Mouse (Mus musculus) embryonic facial prominence, embryonic 13.5 days (tissue): Measurements from ENCODE around the gene Gsg1. TPM values are rescaled to one million over a fixed set of nuclear protein-coding genes. Genes with fewer than 3 reads are reported as not detected.

Source experiments
- ATAC-seq: fragments of 200-750 bp; cut with Nextera tagmentation; 2 replicates; pipeline ENCODE4 v1.8.0; 2017; ENCODE audit warnings: low read depth; ENCODE audit not compliant: insufficient number of reproducible peaks, insufficient read depth, low FRiP score, low TSS enrichment
- H3K27ac ChIP-seq: fragments of 300-500 bp; sonication (generic); 2 replicates; pipeline ENCODE4 v1.5.1; 2015; ENCODE audit warnings: moderate library complexity, mild to moderate bottlenecking, inconsistent platforms
- H3K27me3 ChIP-seq: fragments of 300-500 bp; sonication (generic); 2 replicates; pipeline ENCODE4 v1.6.1; 2015; ENCODE audit warnings: mild to moderate bottlenecking, inconsistent platforms
- H3K36me3 ChIP-seq: fragments of 300-500 bp; sonication (generic); 2 replicates; pipeline ENCODE4 v1.6.1; 2015; ENCODE audit warnings: mild to moderate bottlenecking, inconsistent platforms
- H3K4me1 ChIP-seq: fragments of 300-500 bp; sonication (generic); 2 replicates; pipeline ENCODE4 v1.6.1; 2015; ENCODE audit warnings: inconsistent platforms
- H3K4me2 ChIP-seq: fragments of 300-500 bp; sonication (generic); 2 replicates; pipeline ENCODE4 v1.6.1; 2015; ENCODE audit warnings: moderate library complexity, mild to moderate bottlenecking, inconsistent platforms
- H3K4me3 ChIP-seq: fragments of 300-500 bp; sonication (generic); 2 replicates; pipeline ENCODE4 v1.5.1; 2015; ENCODE audit warnings: mild to moderate bottlenecking, inconsistent platforms
- H3K9ac ChIP-seq: fragments of 300-500 bp; sonication (generic); 2 replicates; pipeline ENCODE4 v1.6.1; 2015; ENCODE audit warnings: mild to moderate bottlenecking, inconsistent platforms
- H3K9me3 ChIP-seq: fragments of 300-500 bp; sonication (generic); 2 replicates; pipeline ENCODE4 v1.6.1; 2016; ENCODE audit warnings: inconsistent platforms
- WGBS: fragments of 180-500 bp; shearing (Covaris S2); methylation state at CpG from one replicate; pipeline ENCODE4 v1.1.7; 2015; ENCODE audit warnings: mixed read lengths; 5-methylcytosine and 5-hydroxymethylcytosine counted together
- polyA plus RNA-seq: library from polyadenylated mRNA; unstranded; fragments of >200 nt; fragmentation: Nextera tagmentation; extraction: Ambion mirVana; gene quantifications from 2 replicates; pipeline ENCODE4 v1.2.1, GENCODE M21; 2015

Gsg1 gene
- polyA plus RNA-seq, 1 experiment from 2014 or later = 0.65 TPM

DNA sequence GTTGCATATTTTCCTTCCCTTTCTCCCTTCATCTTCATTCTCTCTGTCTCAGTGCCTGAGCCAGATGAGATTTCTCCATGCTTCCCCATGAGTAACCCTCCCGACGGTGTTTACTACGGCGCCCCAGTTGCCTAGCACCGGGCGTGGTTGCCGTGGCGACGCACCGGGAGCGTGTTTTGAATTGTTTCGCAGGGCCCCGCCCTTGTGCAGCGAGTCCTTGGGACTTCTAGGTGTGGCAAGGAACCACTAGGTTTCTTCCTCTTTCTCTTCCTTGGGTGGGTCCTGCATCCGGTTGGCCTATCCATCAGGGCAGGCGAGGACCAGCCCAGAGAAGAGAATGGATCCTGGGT is 1.4 kb downstream of the Gsg1 start:
- Histone ChIP-seq H3K27me3 (no peaks in the 10 kb centered on the region), H3K4me2 (peak overlapping the region; percentile 55), H3K4me1 (peaks cover 28% of the 10 kb centered on the region), H3K27ac (peak overlapping the region; percentile 75), H3K9ac (peak overlapping the region; percentile 46; the same call in 1 of the 2 replicates), H3K4me3 (peak overlapping the region; percentile 27), H3K36me3 (no peaks in the 10 kb centered on the region), H3K9me3 (no peaks in the 10 kb centered on the region)
- WGBS = 4% methylated on average over 16 of the region's 16 CpGs
- peak; percentile 83 for ATAC-seq

- peak overlapping the region; percentile 27 for H3K4me3 ChIP-seq
- no peaks in the 10 kb centered on the region for H3K27me3 ChIP-seq
- H3K9ac ChIP-seq = peak overlapping the region; percentile 46; the same call in 1 of the 2 replicates
- H3K4me1 ChIP-seq = peaks cover 28% of the 10 kb centered on the region
- H3K9me3 ChIP-seq = no peaks in the 10 kb centered on the region
- H3K27ac ChIP-seq = peak overlapping the region; percentile 75
- ATAC-seq = peak; percentile 12; the same call in 1 of the 2 replicates
- no peaks in the 10 kb centered on the region for H3K36me3 ChIP-seq
- peak overlapping the region; percentile 55 for H3K4me2 ChIP-seq
- WGBS = 44% methylated on average over 24 of the region's 24 CpGs
Measured at GRCm38 (mm10) chr6:135251849-135252727, 2.1 kb downstream of the Gsg1 start.

DNA sequence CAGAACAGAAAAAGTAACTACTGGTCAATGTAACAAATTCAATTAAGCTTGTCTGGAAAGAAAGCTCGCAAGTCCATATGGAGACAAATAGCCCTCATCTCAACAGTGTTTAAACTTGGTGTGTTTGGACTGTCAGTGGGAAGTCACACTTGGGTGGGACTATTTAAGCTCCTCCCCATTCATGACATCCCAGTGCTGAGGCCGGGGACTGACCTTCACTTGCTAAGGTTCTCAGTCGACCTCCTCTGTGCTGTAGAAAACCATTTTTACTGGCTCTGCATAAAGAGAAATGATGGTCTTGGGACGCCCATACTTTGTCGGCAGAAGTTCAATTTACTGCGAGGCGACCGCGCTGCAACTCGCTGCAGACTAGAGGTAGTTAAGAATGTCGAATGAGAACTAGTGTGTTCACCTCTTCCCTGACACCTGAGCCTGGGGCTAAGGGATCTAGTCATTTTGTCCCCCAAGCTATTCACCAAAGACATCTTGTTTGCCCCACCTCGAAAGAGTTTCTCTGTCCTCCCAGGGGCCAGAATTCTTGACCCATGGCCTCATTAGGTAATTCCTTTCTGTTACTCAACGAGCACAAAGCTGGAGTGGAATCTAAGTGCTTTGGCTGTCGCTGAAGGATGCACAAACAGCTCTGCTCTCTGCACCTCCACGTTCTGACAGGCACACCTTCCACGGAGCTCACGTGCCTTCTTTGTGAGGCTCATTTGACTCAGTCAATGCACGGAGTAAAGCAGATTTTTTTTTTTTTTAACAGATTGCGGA is 3.0 kb downstream of the Gsg1 start:
- no peaks in the 10 kb centered on the region for H3K27me3 ChIP-seq
- WGBS = 60% methylated on average over 19 of the region's 19 CpGs
- H3K36me3 ChIP-seq = no peaks in the 10 kb centered on the region
- no peak overlapping the region for H3K4me3 ChIP-seq
- H3K27ac ChIP-seq = peak overlapping the region; percentile 75; the same call in 1 of the 2 replicates
- ATAC-seq = no peak
- no peak overlapping the region for H3K4me2 ChIP-seq
- H3K9ac ChIP-seq = no peak overlapping the region
- no peaks in the 10 kb centered on the region for H3K9me3 ChIP-seq
- peaks cover 28% of the 10 kb centered on the region for H3K4me1 ChIP-seq

DNA sequence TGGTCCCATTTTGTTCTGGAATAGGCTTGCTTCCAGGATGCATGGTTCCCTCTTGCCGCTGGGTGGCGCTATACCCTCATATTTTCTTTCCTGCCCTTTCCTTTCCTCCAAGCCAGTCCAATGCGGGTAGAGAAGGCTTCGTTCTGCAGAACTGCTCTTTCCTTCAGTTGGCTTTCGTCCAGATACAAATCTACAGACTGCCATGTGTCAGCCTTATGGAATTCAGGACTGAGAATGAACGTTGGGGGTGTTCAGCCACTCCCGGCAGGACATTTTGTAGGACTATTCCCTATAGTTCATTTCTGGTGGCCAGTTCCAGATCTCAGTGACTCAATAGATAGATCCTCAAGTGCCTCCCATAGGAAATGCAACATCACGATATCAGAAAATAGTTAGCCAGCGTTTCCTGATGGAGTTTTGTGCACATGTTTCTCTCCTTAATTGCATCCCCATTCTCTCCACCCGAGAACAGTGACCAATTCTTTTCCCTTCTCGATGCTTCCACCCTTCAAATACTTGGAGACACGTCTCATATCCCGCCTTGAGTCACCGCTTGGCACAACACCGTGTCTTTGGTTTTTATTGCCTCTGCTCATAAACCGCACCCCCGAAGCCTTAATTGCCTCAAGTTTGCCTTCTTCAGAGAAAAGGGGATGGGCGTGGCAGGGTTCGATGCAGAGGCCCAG is 4.2 kb downstream of the Gsg1 start:
- Histone ChIP-seq H3K9me3 (no peaks in the 10 kb centered on the region), H3K9ac (no peak overlapping the region), H3K36me3 (no peaks in the 10 kb centered on the region), H3K27me3 (no peaks in the 10 kb centered on the region), H3K27ac (peak overlapping the region; percentile 69), H3K4me3 (no peak overlapping the region), H3K4me2 (peak overlapping the region; percentile 33; the same call in 1 of the 2 replicates), H3K4me1 (peaks cover 28% of the 10 kb centered on the region)
- 35% methylated on average over 19 of the region's 19 CpGs for WGBS
- ATAC-seq = peak; percentile 46; the same call in 1 of the 2 replicates

- H3K4me3 ChIP-seq = no peak overlapping the region
- H3K4me2 ChIP-seq = no peak overlapping the region
- no peaks in the 10 kb centered on the region for H3K9me3 ChIP-seq
- no peak overlapping the region for H3K27ac ChIP-seq
- no peaks in the 10 kb centered on the region for H3K36me3 ChIP-seq
- ATAC-seq = no peak
- peaks cover 24% of the 10 kb centered on the region for H3K4me1 ChIP-seq
- WGBS = 46% methylated on average over 6 of the region's 6 CpGs
- H3K9ac ChIP-seq = no peak overlapping the region
- no peaks in the 10 kb centered on the region for H3K27me3 ChIP-seq
Measured at GRCm38 (mm10) chr6:135247861-135248260, 6.3 kb downstream of the Gsg1 start.

GRCm38 (mm10) chr6:135245586-135245985 is 8.6 kb downstream of the Gsg1 start:
- no peaks in the 10 kb centered on the region for H3K27me3 ChIP-seq
- no peak overlapping the region for H3K4me3 ChIP-seq
- 64% methylated on average over 8 of the region's 8 CpGs for WGBS
- H3K4me1 ChIP-seq = peaks cover 16% of the 10 kb centered on the region
- no peak overlapping the region for H3K27ac ChIP-seq
- no peaks in the 10 kb centered on the region for H3K9me3 ChIP-seq
- H3K4me2 ChIP-seq = no peak overlapping the region
- no peak for ATAC-seq
- H3K9ac ChIP-seq = no peak overlapping the region
- H3K36me3 ChIP-seq = no peaks in the 10 kb centered on the region

DNA sequence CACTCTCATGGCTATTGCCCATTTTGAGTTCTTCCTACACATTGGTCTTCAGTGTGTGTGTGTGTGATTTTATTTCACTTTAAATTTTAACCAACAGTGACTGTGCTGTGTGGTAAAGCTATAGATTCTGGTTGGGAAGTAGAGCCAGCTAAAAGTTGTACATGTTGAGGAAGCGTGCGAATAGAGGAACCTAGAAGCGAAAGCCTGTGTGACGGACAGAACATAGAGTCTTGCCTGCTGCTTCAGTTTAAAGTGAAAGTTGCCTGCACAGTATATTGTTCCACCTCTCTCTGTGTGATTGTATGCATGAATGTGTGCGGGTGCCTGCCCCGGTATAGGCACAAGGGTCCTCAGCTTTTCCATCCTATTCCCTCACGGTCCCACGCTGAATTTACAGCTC is 13.8 kb downstream of the Gsg1 start:
- no peak overlapping the region for H3K9ac ChIP-seq
- no peak overlapping the region for H3K4me3 ChIP-seq
- H3K9me3 ChIP-seq = no peaks in the 10 kb centered on the region
- peaks cover 9% of the 10 kb centered on the region; the same call in 1 of the 2 replicates for H3K4me1 ChIP-seq
- peaks cover 18% of the 10 kb centered on the region; the same call in 1 of the 2 replicates for H3K36me3 ChIP-seq
- 92% methylated on average over 8 of the region's 8 CpGs for WGBS
- no peaks in the 10 kb centered on the region for H3K27me3 ChIP-seq
- H3K27ac ChIP-seq = no peak overlapping the region
- H3K4me2 ChIP-seq = no peak overlapping the region
- ATAC-seq = no peak

DNA sequence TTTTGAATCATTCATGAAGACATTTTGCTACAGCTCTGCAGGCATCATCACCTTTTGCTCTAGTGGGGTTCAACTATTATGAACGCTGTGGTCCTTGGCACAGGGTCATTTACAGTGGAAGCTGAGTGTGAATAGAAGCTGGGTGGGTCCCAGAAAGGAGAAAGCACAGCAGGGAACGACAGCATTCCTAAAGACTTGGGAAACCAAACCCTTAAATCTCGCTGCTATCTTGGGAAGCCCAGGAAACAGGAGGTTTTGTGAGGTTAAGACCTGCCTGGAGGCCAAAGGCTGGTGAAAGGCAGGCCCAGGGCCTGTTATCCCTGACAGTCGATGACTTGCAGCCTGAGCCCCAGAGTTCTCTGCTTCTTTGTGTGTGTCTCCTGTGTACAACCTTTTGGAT is 15.9 kb downstream of the Gsg1 start:
- Histone ChIP-seq H3K4me3 (no peak overlapping the region), H3K9ac (no peak overlapping the region), H3K9me3 (no peaks in the 10 kb centered on the region), H3K27me3 (no peaks in the 10 kb centered on the region), H3K4me1 (peaks cover 9% of the 10 kb centered on the region; the same call in 1 of the 2 replicates), H3K27ac (no peak overlapping the region), H3K36me3 (peaks cover 37% of the 10 kb centered on the region), H3K4me2 (no peak overlapping the region)
- WGBS = 40% methylated on average over 4 of the region's 4 CpGs
- no peak for ATAC-seq

DNA sequence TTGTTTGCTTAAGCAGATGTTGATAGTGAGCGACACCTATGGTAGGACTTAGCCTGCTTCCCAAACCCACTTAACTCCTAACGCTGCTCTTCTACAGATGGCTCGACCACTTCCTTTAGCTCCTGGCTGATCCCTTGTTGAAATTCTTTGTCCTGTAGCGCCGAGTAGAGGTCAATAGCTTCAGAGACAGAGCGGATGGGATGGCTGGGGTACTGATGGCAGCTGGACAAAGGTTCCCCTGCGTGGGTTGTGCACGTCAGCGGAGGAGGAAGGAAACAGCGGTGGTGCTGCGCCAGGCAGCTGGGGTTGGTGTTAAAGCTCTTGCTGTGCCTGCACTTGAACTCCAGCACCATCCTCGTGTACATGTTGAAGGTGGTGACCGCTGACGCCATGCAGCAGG is 16.8 kb downstream of the Gsg1 start:
- WGBS = 84% methylated on average over 14 of the region's 14 CpGs
- Histone ChIP-seq H3K9ac (no peak overlapping the region), H3K4me1 (peaks cover 9% of the 10 kb centered on the region; the same call in 1 of the 2 replicates), H3K4me2 (no peak overlapping the region), H3K27me3 (no peaks in the 10 kb centered on the region), H3K27ac (no peak overlapping the region), H3K36me3 (peaks cover 45% of the 10 kb centered on the region), H3K4me3 (no peak overlapping the region), H3K9me3 (no peaks in the 10 kb centered on the region)
- no peak for ATAC-seq

GRCm38 (mm10) chr6:135236576-135236975 is 17.6 kb downstream of the Gsg1 start:
- H3K4me3 ChIP-seq = no peak overlapping the region

DNA sequence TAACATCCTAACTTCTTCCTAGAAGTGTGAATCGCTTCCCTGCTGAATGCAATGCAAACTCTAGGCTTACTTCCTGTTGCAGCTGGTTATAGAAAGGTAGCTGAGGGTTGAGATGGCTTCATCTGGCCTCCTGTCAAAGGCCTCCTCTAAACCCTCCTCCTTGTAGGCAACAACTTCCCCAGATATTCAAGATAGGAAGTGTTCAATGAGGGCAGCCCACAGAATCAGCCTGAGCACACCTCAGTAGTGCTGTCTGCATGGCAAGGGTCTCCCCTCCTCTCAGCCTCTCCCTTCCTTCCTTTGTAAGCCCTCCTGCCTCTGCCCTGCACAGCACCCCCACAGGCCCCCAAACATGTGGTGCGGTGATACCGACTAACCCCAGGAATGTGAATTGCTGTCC is 18.4 kb downstream of the Gsg1 start:
- H3K9me3 ChIP-seq = no peaks in the 10 kb centered on the region
- no peaks in the 10 kb centered on the region for H3K27me3 ChIP-seq
- no peak overlapping the region for H3K9ac ChIP-seq
- 91% methylated on average over 3 of the region's 3 CpGs for WGBS
- no peak overlapping the region for H3K27ac ChIP-seq
- no peak for ATAC-seq
- H3K4me1 ChIP-seq = no peaks in the 10 kb centered on the region
- peaks cover 56% of the 10 kb centered on the region for H3K36me3 ChIP-seq
- no peak overlapping the region for H3K4me3 ChIP-seq
- no peak overlapping the region for H3K4me2 ChIP-seq

More at GRCm38 (mm10) chr6:135236576-135236975, 17.6 kb downstream of the Gsg1 start:
- H3K9ac ChIP-seq = no peak overlapping the region
- H3K4me1 ChIP-seq = peaks cover 5% of the 10 kb centered on the region; the same call in 1 of the 2 replicates
- no peak overlapping the region for H3K4me2 ChIP-seq
- 85% methylated on average over 3 of the region's 3 CpGs for WGBS
- no peaks in the 10 kb centered on the region for H3K9me3 ChIP-seq
- peaks cover 52% of the 10 kb centered on the region for H3K36me3 ChIP-seq
- no peaks in the 10 kb centered on the region for H3K27me3 ChIP-seq
- no peak overlapping the region for H3K27ac ChIP-seq
- no peak for ATAC-seq
